Mouse (Mus musculus): ENCODE data around the gene Foxd4. TPM values are rescaled to one million over a fixed set of nuclear protein-coding genes. Genes with fewer than 3 reads are reported as not detected.
A peak's percentile ranks its signal among the peaks of the same experiment; 100 is the strongest.

Gene Foxd4
- polyA plus RNA-seq, 1 experiment from 2014 or later = not detected

GRCm38 (mm10) chr19:24851456-24852315 is 49.3 kb downstream of the Foxd4 start:
- Histone ChIP-seq H3K27ac (ENCODE audit: low read length) (peak overlapping the region; percentile 60), H3K4me3 (ENCODE audit: low read length) (no peak overlapping the region; the same call in 1 of the 2 replicates), H3K36me3 (ENCODE audit: control insufficient read depth, insufficient read depth) (no peaks in the 10 kb centered on the region), H3K4me2 (ENCODE audit: low read depth, low read length) (peak overlapping the region; percentile 49), H3K9ac (ENCODE audit: low read length) (no peak overlapping the region), H3K27me3 (ENCODE audit: control insufficient read depth, insufficient read depth, low read length) (no peaks in the 10 kb centered on the region), H3K4me1 (ENCODE audit: control insufficient read depth, insufficient read depth, low read length) (peaks cover 35% of the 10 kb centered on the region), H3K9me3 (replicated peaks; ENCODE audit: control insufficient read depth, low read length) (no peaks in the 10 kb centered on the region)
- 54% methylated on average over 21 of the region's 21 CpGs for WGBS
- ATAC-seq (replicated peaks; ENCODE audit: extremely low read depth, insufficient read depth, low FRiP score) = no peak; the same call in 1 of the 2 replicates

Small RNA genes within 50 kb of the gene (microRNA-seq; reads per million reads assigned to microRNA genes)
- not detected for gene Mir3084-1

Other genes starting within 250 kb of the Foxd4 start
- 3.9 TPM in 2 replicates for gene Tmem252, start 227.2 kb downstream of the Foxd4 start, polyA plus RNA-seq (2015; fragmentation: Nextera tagmentation; extraction: Ambion mirVana)
- 5.1 and 5.2 TPM in 2 replicates for gene Pgm5, start 39.3 kb downstream of the Foxd4 start, polyA plus RNA-seq (2015; fragmentation: Nextera tagmentation; extraction: Ambion mirVana)
- gene Gm10053, start 25.5 kb downstream of the Foxd4 start, polyA plus RNA-seq (2015; fragmentation: Nextera tagmentation; extraction: Ambion mirVana) = 825 and 837 TPM in 2 replicates
- 15.5 and 15.8 TPM in 2 replicates for gene Cbwd1, start 60.4 kb upstream of the Foxd4 start, polyA plus RNA-seq (2015; fragmentation: Nextera tagmentation; extraction: Ambion mirVana)
- 4.4 and 8.3 TPM in 2 replicates for gene Dock8, start 98.3 kb upstream of the Foxd4 start, polyA plus RNA-seq (2015; fragmentation: Nextera tagmentation; extraction: Ambion mirVana)